Mouse (Mus musculus): ENCODE data around the gene Rnf225. TPM values are rescaled to one million over a fixed set of nuclear protein-coding genes. Genes with fewer than 3 reads are reported as not detected.
"Not testable (repeated sequence)": the region's sequence is repeated elsewhere in the genome, so short reads cannot be mapped to it uniquely, and the experiment has no call there.

Rnf225 gene
- polyA plus RNA-seq, 1 experiment, result 0.21 TPM

- no peak for DNase-seq (ENCODE audit: low read depth in 1 of 2, low spot score in 2 of 2)
- TF ChIP-seq CTCF (IDR thresholded peaks at IDR 0.05; ENCODE audit: extremely low read depth, insufficient read depth, insufficient read length, insufficient replicate concordance), result no peak
- no peak for TF ChIP-seq POLR2A (IDR thresholded peaks at IDR 0.05; ENCODE audit: low read depth, low read length)
- Histone ChIP-seq H3K4me3 (ENCODE audit: extremely low read depth, insufficient read depth, insufficient read length) (no peak overlapping the region), H3K4me1 (ENCODE audit: control insufficient read depth, insufficient read depth, insufficient read length) (peaks cover 1% of the 10 kb centered on the region), H3K27me3 (ENCODE audit: control insufficient read depth, insufficient read depth, low read length) (no peaks in the 10 kb centered on the region), H3K36me3 (ENCODE audit: control insufficient read depth, insufficient read depth, low read length) (peaks cover 29% of the 10 kb centered on the region), H3K27ac (ENCODE audit: insufficient read depth, low read length) (no peak overlapping the region)
- WGBS, result 96% methylated on average over 7 of the region's 7 CpGs
Observed at GRCm38 (mm10) chr7:12926316-12926715, 900 bp upstream of the Rnf225 start.

- no peak for TF ChIP-seq POLR2A (IDR thresholded peaks at IDR 0.05; ENCODE audit: low read depth, low read length)
- no peak for TF ChIP-seq CTCF (IDR thresholded peaks at IDR 0.05; ENCODE audit: extremely low read depth, insufficient read depth, insufficient read length, insufficient replicate concordance)
- Histone ChIP-seq H3K4me1 (ENCODE audit: control insufficient read depth, insufficient read depth, insufficient read length) (no peaks in the 10 kb centered on the region; the same call in none of the 2 replicates), H3K27me3 (ENCODE audit: control insufficient read depth, insufficient read depth, low read length) (no peaks in the 10 kb centered on the region), H3K27ac (ENCODE audit: insufficient read depth, low read length) (no peak overlapping the region), H3K36me3 (ENCODE audit: control insufficient read depth, insufficient read depth, low read length) (peaks cover 29% of the 10 kb centered on the region), H3K4me3 (ENCODE audit: extremely low read depth, insufficient read depth, insufficient read length) (no peak overlapping the region)
- 13% methylated on average over 64 of the region's 65 CpGs for WGBS
- DNase-seq (ENCODE audit: low read depth in 1 of 2, low spot score in 2 of 2), result no peak
Observed at GRCm38 (mm10) chr7:12927693-12928589, 725 bp downstream of the Rnf225 start.

GRCm38 (mm10) chr7:12933615-12934140 is 6.5 kb downstream of the Rnf225 start:
- 90% methylated on average over 4 of the region's 4 CpGs for WGBS
- H3K36me3 ChIP-seq (ENCODE audit: control insufficient read depth, insufficient read depth, low read length), result no peaks in the 10 kb centered on the region
- no peaks in the 10 kb centered on the region for H3K27me3 ChIP-seq (ENCODE audit: control insufficient read depth, insufficient read depth, low read length)
- H3K27ac ChIP-seq (ENCODE audit: insufficient read depth, low read length), result no peak overlapping the region
- TF ChIP-seq POLR2A (IDR thresholded peaks at IDR 0.05; ENCODE audit: low read depth, low read length) (no peak), CTCF (IDR thresholded peaks at IDR 0.05; ENCODE audit: extremely low read depth, insufficient read depth, insufficient read length, insufficient replicate concordance) (no peak)
- H3K4me1 ChIP-seq (ENCODE audit: control insufficient read depth, insufficient read depth, insufficient read length), result no peaks in the 10 kb centered on the region
- DNase-seq (ENCODE audit: low read depth in 1 of 2, low spot score in 2 of 2), result no peak
- no peak overlapping the region for H3K4me3 ChIP-seq (ENCODE audit: extremely low read depth, insufficient read depth, insufficient read length)

GRCm38 (mm10) chr7:12934808-12935207 is 7.6 kb downstream of the Rnf225 start:
- Histone ChIP-seq H3K4me1 (ENCODE audit: control insufficient read depth, insufficient read depth, insufficient read length) (no peaks in the 10 kb centered on the region), H3K4me3 (ENCODE audit: extremely low read depth, insufficient read depth, insufficient read length) (no peak overlapping the region), H3K27me3 (ENCODE audit: control insufficient read depth, insufficient read depth, low read length) (no peaks in the 10 kb centered on the region), H3K27ac (ENCODE audit: insufficient read depth, low read length) (no peak overlapping the region), H3K36me3 (ENCODE audit: control insufficient read depth, insufficient read depth, low read length) (no peaks in the 10 kb centered on the region)
- no peak for DNase-seq (ENCODE audit: low read depth in 1 of 2, low spot score in 2 of 2)
- TF ChIP-seq CTCF (IDR thresholded peaks at IDR 0.05; ENCODE audit: extremely low read depth, insufficient read depth, insufficient read length, insufficient replicate concordance), result no peak
- TF ChIP-seq POLR2A (IDR thresholded peaks at IDR 0.05; ENCODE audit: low read depth, low read length), result no peak
- 74% methylated on average over 3 of the region's 3 CpGs for WGBS

GRCm38 (mm10) chr7:12937254-12937803 is 10.1 kb downstream of the Rnf225 start:
- not testable (repeated sequence) for DNase-seq (ENCODE audit: low read depth in 1 of 2, low spot score in 2 of 2); H3K36me3 ChIP-seq (ENCODE audit: control insufficient read depth, insufficient read depth, low read length); H3K4me3 ChIP-seq (ENCODE audit: extremely low read depth, insufficient read depth, insufficient read length); H3K4me1 ChIP-seq (ENCODE audit: control insufficient read depth, insufficient read depth, insufficient read length); H3K27me3 ChIP-seq (ENCODE audit: control insufficient read depth, insufficient read depth, low read length); H3K27ac ChIP-seq (ENCODE audit: insufficient read depth, low read length)
- WGBS, result 95% methylated on average over 4 of the region's 4 CpGs

- Histone ChIP-seq H3K27me3 (ENCODE audit: control insufficient read depth, insufficient read depth, low read length) (no peaks in the 10 kb centered on the region), H3K4me3 (ENCODE audit: extremely low read depth, insufficient read depth, insufficient read length) (no peak overlapping the region), H3K4me1 (ENCODE audit: control insufficient read depth, insufficient read depth, insufficient read length) (no peaks in the 10 kb centered on the region), H3K27ac (ENCODE audit: insufficient read depth, low read length) (no peak overlapping the region), H3K36me3 (ENCODE audit: control insufficient read depth, insufficient read depth, low read length) (no peaks in the 10 kb centered on the region)
- no peak for TF ChIP-seq POLR2A (IDR thresholded peaks at IDR 0.05; ENCODE audit: low read depth, low read length)
- no peak for TF ChIP-seq CTCF (IDR thresholded peaks at IDR 0.05; ENCODE audit: extremely low read depth, insufficient read depth, insufficient read length, insufficient replicate concordance)
- 79% methylated on average over 4 of the region's 4 CpGs for WGBS
- DNase-seq (ENCODE audit: low read depth in 1 of 2, low spot score in 2 of 2), result no peak
Observed at GRCm38 (mm10) chr7:12940599-12940998, 13.4 kb downstream of the Rnf225 start.

- Histone ChIP-seq H3K4me3 (ENCODE audit: extremely low read depth, insufficient read depth, insufficient read length) (no peak overlapping the region), H3K27ac (ENCODE audit: insufficient read depth, low read length) (no peak overlapping the region), H3K36me3 (ENCODE audit: control insufficient read depth, insufficient read depth, low read length) (no peaks in the 10 kb centered on the region), H3K4me1 (ENCODE audit: control insufficient read depth, insufficient read depth, insufficient read length) (no peaks in the 10 kb centered on the region), H3K27me3 (ENCODE audit: control insufficient read depth, insufficient read depth, low read length) (no peaks in the 10 kb centered on the region)
- DNase-seq (ENCODE audit: low read depth in 1 of 2, low spot score in 2 of 2), result peak in 1 of 2 experiments; percentile 21
- TF ChIP-seq POLR2A (IDR thresholded peaks at IDR 0.05; ENCODE audit: low read depth, low read length) (no peak), CTCF (IDR thresholded peaks at IDR 0.05; ENCODE audit: extremely low read depth, insufficient read depth, insufficient read length, insufficient replicate concordance) (no peak)
Observed at GRCm38 (mm10) chr7:12943488-12943887, 16.3 kb downstream of the Rnf225 start.

Measured in spleen, adult 2 months (tissue).